Mouse (Mus musculus): ENCODE measurements at regions not wholly inside any gene's neighbourhood (a gene's known extent, or its start where the extent isn't known, plus 50 kb on each side); places are given as distances from the start of the nearest gene placed in this dataset.

DNA sequence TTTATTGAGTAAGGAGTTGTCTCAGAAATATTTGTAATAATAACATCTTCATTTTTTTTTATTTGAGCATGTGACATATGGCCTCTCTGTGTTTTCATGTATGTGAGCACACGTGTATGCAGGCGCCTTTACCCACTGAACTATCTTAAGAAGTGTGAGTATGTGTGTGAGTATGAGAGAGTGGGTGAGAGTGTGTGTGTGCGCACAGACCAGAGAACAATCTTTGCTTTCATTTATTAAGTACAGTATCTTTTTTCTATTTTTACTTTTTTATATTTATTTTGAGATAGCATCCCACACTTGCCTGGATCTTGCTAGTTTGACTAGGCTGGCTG, 140.5 kb upstream of the Rgmb start:
- TF ChIP-seq CTCF (IDR thresholded peaks at IDR 0.05) (no peak), POLR2A (IDR thresholded peaks at IDR 0.05; ENCODE audit: insufficient read depth, low read depth, low read length) (no peak)

Measured in heart, adult 2 months (tissue).